Mouse (Mus musculus) cerebellum, adult 2 months (tissue): ENCODE measurements around the gene Tpcn2. TPM values are rescaled to one million over a fixed set of nuclear protein-coding genes. Genes with fewer than 3 reads are reported as not detected.

Experiments
- DNase-seq, 2 experiments: peaks; one replicate each; pipeline ENCODE4 v3.0.0; 2021
- H3K27ac ChIP-seq: fragments of 200-500 bp; 2 replicates; pipeline ENCODE4 v1.5.1; 2012; ENCODE audit warnings: low read length, control low read depth, inconsistent platforms; ENCODE audit not compliant: insufficient read depth
- H3K27me3 ChIP-seq: fragments of 200-500 bp; 2 replicates; pipeline ENCODE4 v1.6.1; 2012; ENCODE audit warnings: inconsistent platforms, mild to moderate bottlenecking, low read length, moderate library complexity; ENCODE audit not compliant: control insufficient read depth, insufficient read depth
- H3K4me1 ChIP-seq: fragments of 200-500 bp; 2 replicates; pipeline ENCODE4 v1.6.1; 2011; ENCODE audit warnings: low read length; ENCODE audit not compliant: control insufficient read depth, insufficient read depth
- H3K4me3 ChIP-seq: fragments of 200-500 bp; replicated peaks from 2 replicates; pipeline ENCODE3; 2011; ENCODE audit warnings: mild to moderate bottlenecking, low read depth, low read length, control low read depth; ENCODE audit not compliant: insufficient read depth
- CTCF ChIP-seq: fragments of 200-500 bp; IDR thresholded peaks from 2 replicates; pipeline ENCODE4 v1.5.1; 2011; ENCODE audit warnings: low read depth, mild to moderate bottlenecking, control low read depth, low read length, moderate library complexity, borderline replicate concordance; ENCODE audit not compliant: insufficient read depth
- POLR2A ChIP-seq: fragments of 200-500 bp; IDR thresholded peaks from 2 replicates; pipeline ENCODE4 v1.6.1; 2011; ENCODE audit warnings: low read length, control low read depth, borderline replicate concordance; ENCODE audit not compliant: insufficient read depth
- WGBS: fragments of 180-500 bp; shearing (Covaris S2); methylation state at CpG from one replicate; pipeline ENCODE4 v1.1.7; 2018; 5-methylcytosine and 5-hydroxymethylcytosine counted together
- polyA plus RNA-seq: library from polyadenylated mRNA; depleted of rRNA; stranded (reverse); fragments of >200 nt; gene quantifications from 2 replicates; pipeline ENCODE4 v1.2.3, GENCODE M21; 2012

The Tpcn2 gene
- polyA plus RNA-seq, 1 experiment, result 24.4 TPM

GRCm38 (mm10) chr7:145314785-145315411 lies 31.1 kb upstream of the Tpcn2 start, which contains the start of gene Mrgprd:
Gene Mrgprd, plus strand, starts transcription at chr7:145314835.
- DNase-seq, result peak in 1 of 2 experiments; percentile 61
- WGBS, result 63% methylated on average over 6 of the region's 6 CpGs
- TF ChIP-seq CTCF (no peak), POLR2A (no peak)

GRCm38 (mm10) chr7:145312137-145312536 lies 28.3 kb upstream of the Tpcn2 start:
- DNase-seq, result peak in 1 of 2 experiments; percentile 46
- no peak for TF ChIP-seq POLR2A
- no peak for TF ChIP-seq CTCF
- Histone ChIP-seq H3K4me3 (no peak overlapping the region), H3K27ac (no peak overlapping the region), H3K27me3 (no peaks in the 10 kb centered on the region), H3K4me1 (peaks cover 50% of the 10 kb centered on the region)
- 17% methylated on average over 3 of the region's 3 CpGs for WGBS

More at GRCm38 (mm10) chr7:145314785-145315411, 31.1 kb upstream of the Tpcn2 start, which contains the start of gene Mrgprd:
- H3K27ac ChIP-seq, result peak within 1 kb of the TSS; percentile 41
- H3K4me3 ChIP-seq, result no peak within 1 kb of the TSS
- H3K27me3 ChIP-seq, result no peaks in the 10 kb centered on the region
- peaks cover 31% of the 10 kb centered on the region for H3K4me1 ChIP-seq

GRCm38 (mm10) chr7:145310526-145310925 lies 26.7 kb upstream of the Tpcn2 start:
- no peak overlapping the region for H3K27ac ChIP-seq
- WGBS, result 58% methylated on average over 5 of the region's 5 CpGs
- no peaks in the 10 kb centered on the region for H3K27me3 ChIP-seq
- H3K4me1 ChIP-seq, result peaks cover 46% of the 10 kb centered on the region
- TF ChIP-seq CTCF (no peak), POLR2A (no peak)
- no peak for DNase-seq
- H3K4me3 ChIP-seq, result no peak overlapping the region

GRCm38 (mm10) chr7:145309877-145310276 lies 26.1 kb upstream of the Tpcn2 start:
- Histone ChIP-seq H3K4me1 (peaks cover 41% of the 10 kb centered on the region), H3K4me3 (no peak overlapping the region), H3K27me3 (no peaks in the 10 kb centered on the region), H3K27ac (peak overlapping the region; percentile 29; the same call in 1 of the 2 replicates)
- TF ChIP-seq CTCF (no peak), POLR2A (no peak)
- DNase-seq, result peak in 1 of 2 experiments; percentile 36
- WGBS, result 25% methylated on average over 1 of the region's 1 CpGs

GRCm38 (mm10) chr7:145308866-145309265 lies 25.1 kb upstream of the Tpcn2 start:
- DNase-seq, result peak; percentile 60 to 71
- Histone ChIP-seq H3K27me3 (no peaks in the 10 kb centered on the region), H3K4me1 (peaks cover 45% of the 10 kb centered on the region), H3K27ac (peak overlapping the region; percentile 80), H3K4me3 (no peak overlapping the region)
- no peak for TF ChIP-seq CTCF
- no peak for TF ChIP-seq POLR2A
- WGBS, result 21% methylated on average over 4 of the region's 4 CpGs

GRCm38 (mm10) chr7:145308061-145308675 lies 24.4 kb upstream of the Tpcn2 start:
- 26% methylated on average over 30 of the region's 30 CpGs for WGBS

GRCm38 (mm10) chr7:145307636-145308035 lies 23.8 kb upstream of the Tpcn2 start:
- TF ChIP-seq CTCF (no peak), POLR2A (no peak)
- 57% methylated on average over 10 of the region's 10 CpGs for WGBS
- Histone ChIP-seq H3K27ac (peak overlapping the region; percentile 80), H3K4me1 (peaks cover 47% of the 10 kb centered on the region), H3K27me3 (no peaks in the 10 kb centered on the region), H3K4me3 (no peak overlapping the region)
- peak in 1 of 2 experiments; percentile 34 for DNase-seq

More at GRCm38 (mm10) chr7:145308061-145308675, 24.4 kb upstream of the Tpcn2 start:
- Histone ChIP-seq H3K4me1 (peaks cover 47% of the 10 kb centered on the region), H3K4me3 (no peak overlapping the region), H3K27me3 (no peaks in the 10 kb centered on the region), H3K27ac (peak overlapping the region; percentile 80)
- DNase-seq, result peak; percentile 74
- no peak for TF ChIP-seq POLR2A
- TF ChIP-seq CTCF, result no peak

GRCm38 (mm10) chr7:145304153-145304552 lies 20.3 kb upstream of the Tpcn2 start:
- TF ChIP-seq CTCF (no peak), POLR2A (no peak)
- Histone ChIP-seq H3K27ac (no peak overlapping the region), H3K4me3 (no peak overlapping the region), H3K4me1 (peaks cover 38% of the 10 kb centered on the region), H3K27me3 (no peaks in the 10 kb centered on the region)
- peak in 1 of 2 experiments; percentile 33 for DNase-seq
- 32% methylated on average over 2 of the region's 2 CpGs for WGBS
